Mouse (Mus musculus): ENCODE measurements around the gene Chsy1. TPM values are rescaled to one million over a fixed set of nuclear protein-coding genes. Genes with fewer than 3 reads are reported as not detected.

Chsy1 gene
- polyA plus RNA-seq (2012; rRNA removed): 2.3 and 3.1 TPM in 2 replicates

- 3% methylated on average over 121 of the region's 123 CpGs for WGBS
- no peak for DNase-seq (ENCODE audit: low read depth, low spot score)
Measured at GRCm38 (mm10) chr7:66108961-66109854, at the start of gene Chsy1. TSS of gene Chsy1 (plus strand) at chr7:66109515.

- DNase-seq (ENCODE audit: low read depth, low spot score): no peak
- WGBS: under 1% methylated on average over 64 of the region's 64 CpGs
Measured at GRCm38 (mm10) chr7:66060066-66060956, 49.0 kb upstream of the Chsy1 start.

DNA sequence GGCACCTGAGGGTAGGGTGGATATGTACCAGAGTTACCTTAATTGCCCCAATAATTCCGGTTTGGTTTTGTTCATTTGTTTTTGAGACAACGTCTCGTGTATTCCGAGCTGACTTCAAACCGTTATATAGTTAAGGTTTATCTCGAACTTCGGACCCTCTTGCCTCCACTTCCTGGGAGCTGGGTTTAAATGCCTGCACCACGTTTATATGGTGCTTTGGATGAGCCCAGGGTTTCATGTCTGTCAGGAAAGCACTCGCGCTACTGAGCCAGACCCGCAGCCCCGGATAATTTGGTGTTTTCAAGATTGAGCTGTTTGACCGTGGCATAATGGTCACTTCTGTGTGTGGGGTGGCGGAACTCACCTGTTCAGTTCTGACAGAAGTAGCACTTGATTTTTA, 48.3 kb upstream of the Chsy1 start:
- WGBS: under 1% methylated on average over 14 of the region's 14 CpGs
- no peak for DNase-seq (ENCODE audit: low read depth, low spot score)

DNA sequence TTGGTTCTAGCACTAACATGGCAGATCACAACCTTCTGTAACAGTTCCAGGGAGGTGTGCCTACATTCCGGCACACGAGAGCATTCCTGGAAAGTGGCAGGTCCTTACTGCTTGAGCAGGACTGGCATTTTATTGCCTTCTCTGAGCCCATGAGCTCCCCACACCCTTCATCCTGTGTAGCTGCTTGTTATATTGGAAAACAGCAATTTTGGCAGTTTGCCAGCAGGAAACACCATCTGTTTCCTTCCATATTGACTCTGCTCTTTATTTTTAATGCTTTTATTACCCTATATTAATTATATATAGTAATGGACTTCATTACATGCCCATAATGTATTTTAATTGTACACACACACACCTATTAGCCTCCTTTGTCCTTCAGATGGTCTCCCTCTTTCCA, 32.9 kb upstream of the Chsy1 start:
- WGBS: 25% methylated on average over 2 of the region's 2 CpGs
- DNase-seq (ENCODE audit: low read depth, low spot score): no peak

DNA sequence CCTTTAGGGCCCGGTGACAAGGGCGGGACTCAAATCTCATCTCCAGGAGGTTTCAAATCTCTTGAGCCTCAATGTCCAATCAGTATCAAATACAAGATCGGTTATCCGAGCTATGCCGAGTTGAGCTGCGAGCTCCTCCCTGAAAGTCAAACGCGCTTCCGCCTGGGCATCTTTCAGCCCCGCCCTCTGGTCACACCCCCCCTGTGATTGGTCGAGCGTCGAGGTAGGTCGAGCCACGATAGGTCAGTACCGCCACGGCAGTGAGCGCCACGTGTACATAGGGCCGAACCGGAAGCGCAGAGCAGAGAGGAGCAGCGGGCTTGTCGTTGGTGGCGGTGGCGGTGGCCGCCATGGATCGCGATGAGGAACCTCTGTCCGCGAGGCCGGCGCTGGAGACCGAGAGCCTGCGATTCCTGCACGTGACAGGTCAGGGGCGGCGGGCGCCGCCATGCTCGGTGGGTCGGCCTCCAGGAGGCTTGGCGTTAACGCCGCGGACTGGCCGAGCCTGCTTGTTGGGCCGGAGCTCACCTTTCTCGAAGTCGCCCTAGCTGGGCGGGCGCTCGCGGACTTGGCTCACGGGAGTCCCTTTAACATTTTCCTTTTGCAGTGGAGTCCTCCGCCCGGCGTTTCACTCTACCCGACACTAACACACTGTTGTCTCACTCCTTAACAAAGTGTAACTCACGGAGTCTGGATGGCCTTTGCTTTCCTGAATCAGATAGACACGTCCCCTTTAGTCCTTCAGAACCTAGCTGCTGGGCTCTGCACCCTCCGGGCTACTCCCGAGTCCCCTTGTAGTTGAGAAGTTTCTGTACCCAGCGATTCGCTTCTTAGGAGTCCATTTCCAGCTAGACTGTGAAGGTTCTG, 29.7 kb upstream of the Chsy1 start, which contains the start of gene Selenos:
Selenos (plus strand) TSS at position 286 of the 867 bp plus-strand sequence.
- under 1% methylated on average over 65 of the region's 65 CpGs for WGBS
- peak; percentile 95 for DNase-seq (ENCODE audit: low read depth, low spot score)

- 27% methylated on average over 5 of the region's 5 CpGs for WGBS
- DNase-seq (ENCODE audit: low read depth, low spot score): no peak
Measured at GRCm38 (mm10) chr7:66080231-66080613, 29.1 kb upstream of the Chsy1 start.

- 84% methylated on average over 6 of the region's 6 CpGs for WGBS
- DNase-seq (ENCODE audit: low read depth, low spot score): no peak
Measured at GRCm38 (mm10) chr7:66083757-66084156, 25.6 kb upstream of the Chsy1 start.

DNA sequence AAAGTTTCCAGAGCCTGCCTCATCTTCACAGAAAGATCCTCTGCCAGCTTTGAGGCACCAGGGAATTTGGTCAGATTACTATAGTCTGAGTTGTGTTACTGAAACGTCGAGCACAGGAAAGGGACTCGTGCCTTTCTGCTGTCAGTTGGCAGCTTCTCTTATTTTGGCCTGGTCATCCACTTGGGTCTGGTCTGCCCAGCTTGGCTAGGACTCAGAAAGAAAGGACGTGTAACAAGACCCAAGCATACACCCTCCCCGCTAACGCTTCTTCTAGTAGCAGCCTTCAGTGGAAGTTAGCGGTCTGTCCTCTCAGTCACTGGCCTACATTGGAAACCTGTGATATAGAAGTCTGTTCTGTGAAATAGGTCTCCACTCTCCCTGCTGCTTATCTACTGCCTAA, 24.8 kb upstream of the Chsy1 start:
- DNase-seq (ENCODE audit: low read depth, low spot score): no peak
- 75% methylated on average over 7 of the region's 7 CpGs for WGBS

GRCm38 (mm10) chr7:66087652-66088051, 21.7 kb upstream of the Chsy1 start:
- DNase-seq (ENCODE audit: low read depth, low spot score): no peak
- WGBS: 90% methylated on average over 4 of the region's 4 CpGs

- 82% methylated on average over 2 of the region's 2 CpGs for WGBS
- DNase-seq (ENCODE audit: low read depth, low spot score): no peak
Measured at GRCm38 (mm10) chr7:66088077-66088476, 21.2 kb upstream of the Chsy1 start.

GRCm38 (mm10) chr7:66090676-66091190, 18.6 kb upstream of the Chsy1 start:
- no peak for DNase-seq (ENCODE audit: low read depth, low spot score)
- WGBS: 86% methylated on average over 11 of the region's 11 CpGs

DNA sequence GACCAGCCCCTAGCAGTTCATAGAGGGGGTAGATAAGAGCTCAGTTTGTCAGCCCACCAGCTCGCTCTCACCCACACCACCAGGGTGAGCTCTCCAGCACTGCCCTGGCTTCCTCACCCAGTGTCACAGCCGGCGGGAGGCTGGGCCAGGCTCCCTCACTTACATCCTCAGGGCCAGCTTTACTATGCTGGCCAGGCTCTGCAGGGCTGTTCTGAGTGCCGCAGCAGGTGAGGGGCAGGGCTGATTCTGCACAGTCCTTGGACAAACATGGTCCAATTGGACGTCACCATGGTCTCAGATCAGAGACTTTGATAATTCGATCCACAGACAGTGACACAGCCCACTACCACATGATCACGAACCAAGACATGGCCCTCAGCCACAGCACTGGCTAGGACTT, 17.8 kb upstream of the Chsy1 start:
- DNase-seq (ENCODE audit: low read depth, low spot score): no peak
- WGBS: 86% methylated on average over 7 of the region's 7 CpGs

- DNase-seq (ENCODE audit: low read depth, low spot score): no peak
- 80% methylated on average over 8 of the region's 8 CpGs for WGBS
Measured at GRCm38 (mm10) chr7:66092656-66093055, 16.7 kb upstream of the Chsy1 start.

DNA sequence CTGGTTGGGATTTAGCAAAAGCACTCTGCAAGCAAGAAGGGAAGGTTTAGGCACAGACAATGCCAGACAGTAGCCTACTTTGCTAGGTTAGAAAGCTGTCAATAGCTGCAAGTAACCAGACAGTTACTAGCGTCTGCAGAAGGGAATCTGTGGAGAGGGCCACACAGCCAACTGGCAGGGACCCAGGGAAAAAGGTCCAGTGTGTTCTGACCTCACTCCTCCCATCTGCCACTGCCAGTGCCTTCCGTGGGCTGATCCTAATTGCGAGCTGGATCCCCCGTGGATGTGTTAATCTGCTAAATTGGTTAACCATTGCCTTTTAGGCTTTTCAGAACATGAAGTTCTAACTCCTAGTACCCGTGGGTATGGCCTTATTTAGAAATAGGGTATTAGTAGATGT, 15.2 kb upstream of the Chsy1 start:
- no peak for DNase-seq (ENCODE audit: low read depth, low spot score)
- 63% methylated on average over 5 of the region's 5 CpGs for WGBS

DNA sequence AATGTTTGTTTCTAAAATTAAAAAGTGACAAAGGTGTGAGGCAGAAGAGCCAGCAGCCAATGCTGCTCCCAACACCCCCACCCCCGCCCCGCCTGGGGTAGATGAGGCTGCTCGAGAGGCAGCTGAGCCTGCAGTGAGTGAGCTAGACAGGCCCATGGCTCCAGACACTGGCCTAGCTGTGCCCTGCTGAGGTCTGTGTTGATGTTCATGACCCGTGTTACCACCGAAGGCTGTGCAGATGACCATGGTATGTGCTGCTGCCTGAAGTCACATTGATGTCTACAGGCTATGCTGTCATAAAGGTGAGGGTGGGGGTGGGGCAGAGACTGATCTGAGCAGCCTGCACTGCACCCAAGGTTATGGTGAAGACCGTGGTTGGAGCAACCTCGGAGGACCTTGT, 10.5 kb upstream of the Chsy1 start:
- no peak for DNase-seq (ENCODE audit: low read depth, low spot score)
- WGBS: 77% methylated on average over 7 of the region's 7 CpGs

GRCm38 (mm10) chr7:66101866-66102265, 7.4 kb upstream of the Chsy1 start:
- WGBS: 5% methylated on average over 4 of the region's 4 CpGs
- DNase-seq (ENCODE audit: low read depth, low spot score): no peak

DNA sequence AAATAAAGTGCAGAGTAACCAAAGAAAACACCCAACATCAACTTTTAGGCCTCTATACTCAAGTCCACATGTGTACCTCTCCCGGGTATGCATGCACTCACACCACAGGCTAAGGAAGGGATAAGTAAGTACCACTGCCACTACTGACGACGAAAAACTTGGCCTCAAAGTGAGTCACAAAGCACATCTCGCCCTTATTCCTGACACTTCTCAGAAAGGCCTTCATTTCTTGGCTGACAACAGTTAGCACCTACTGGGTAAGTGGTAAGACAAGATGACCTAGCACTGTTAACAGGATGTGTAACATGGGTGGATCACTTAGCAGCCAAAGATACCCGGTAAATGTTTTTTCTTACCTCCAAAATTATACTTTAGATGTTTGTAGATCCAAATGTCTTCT, 4.8 kb upstream of the Chsy1 start:
- WGBS: 86% methylated on average over 5 of the region's 5 CpGs
- DNase-seq (ENCODE audit: low read depth, low spot score): no peak

- WGBS: 46% methylated on average over 4 of the region's 4 CpGs
- DNase-seq (ENCODE audit: low read depth, low spot score): no peak
Measured at GRCm38 (mm10) chr7:66105771-66106170, 3.5 kb upstream of the Chsy1 start.

GRCm38 (mm10) chr7:66106581-66107056, 2.7 kb upstream of the Chsy1 start:
- no peak for DNase-seq (ENCODE audit: low read depth, low spot score)
- 39% methylated on average over 7 of the region's 7 CpGs for WGBS

Measured in large intestine, adult 2 months (tissue).